Mouse (Mus musculus) thymus, postnatal 0 days (tissue): ENCODE measurements around the gene Card10. TPM values are rescaled to one million over a fixed set of nuclear protein-coding genes. Genes with fewer than 3 reads are reported as not detected.
"Not testable (repeated sequence)": the region's sequence is repeated elsewhere in the genome, so short reads cannot be mapped to it uniquely, and the experiment has no call there.

Experiments used
- DNase-seq: peaks from one replicate; pipeline ENCODE4 v3.0.0-alpha.2; 2015; ENCODE audit warnings: low spot score
- polyA plus RNA-seq: library from polyadenylated mRNA; unstranded; fragments of >200 nt; fragmentation: Nextera tagmentation; extraction: Ambion mirVana; gene quantifications from 2 replicates; pipeline ENCODE4 v1.2.1, GENCODE M21; 2015

The Card10 gene
- polyA plus RNA-seq = 2.6 and 2.8 TPM in 2 replicates

- DNase-seq = peak; percentile 46
Measured at GRCm38 (mm10) chr15:78802776-78803391, at the start of gene Card10. Card10 (minus strand) TSS chr15:78803042.

GRCm38 (mm10) chr15:78851505-78852153 is 48.8 kb upstream of the Card10 start:
- DNase-seq = peak; percentile 86

GRCm38 (mm10) chr15:78850944-78851343 is 48.1 kb upstream of the Card10 start:
- no peak for DNase-seq

- no peak for DNase-seq
Measured at GRCm38 (mm10) chr15:78850059-78850824, 47.4 kb upstream of the Card10 start.

- no peak for DNase-seq
Measured at GRCm38 (mm10) chr15:78849485-78849884, 46.6 kb upstream of the Card10 start.

- DNase-seq = peak; percentile 80
Measured at GRCm38 (mm10) chr15:78848467-78848866, 45.6 kb upstream of the Card10 start.

GRCm38 (mm10) chr15:78846805-78847204 is 44.0 kb upstream of the Card10 start:
- not testable (repeated sequence) for DNase-seq

- DNase-seq = no peak
Measured at GRCm38 (mm10) chr15:78846352-78846751, 43.5 kb upstream of the Card10 start.

- DNase-seq = no peak
Measured at GRCm38 (mm10) chr15:78845867-78846266, 43.0 kb upstream of the Card10 start.

- DNase-seq = no peak
Measured at GRCm38 (mm10) chr15:78845321-78845720, 42.5 kb upstream of the Card10 start.

GRCm38 (mm10) chr15:78844791-78845190 is 41.9 kb upstream of the Card10 start:
- no peak for DNase-seq

GRCm38 (mm10) chr15:78843581-78844469 is 41.0 kb upstream of the Card10 start:
- DNase-seq = peak; percentile 67

GRCm38 (mm10) chr15:78842371-78843163 is 39.7 kb upstream of the Card10 start, which contains the start of gene Cdc42ep1:
Cdc42ep1 (plus strand) TSS chr15:78842624.
- no peak for DNase-seq

- no peak for DNase-seq
Measured at GRCm38 (mm10) chr15:78841161-78841790, 38.4 kb upstream of the Card10 start.

GRCm38 (mm10) chr15:78840751-78841150 is 37.9 kb upstream of the Card10 start:
- DNase-seq = no peak

- DNase-seq = no peak
Measured at GRCm38 (mm10) chr15:78840241-78840640, 37.4 kb upstream of the Card10 start.

- DNase-seq = no peak
Measured at GRCm38 (mm10) chr15:78839744-78840143, 36.9 kb upstream of the Card10 start.

GRCm38 (mm10) chr15:78836086-78836621 is 33.3 kb upstream of the Card10 start:
- no peak for DNase-seq
